Mouse (Mus musculus) kidney, adult 10 weeks (tissue): ENCODE data around the gene Gtf3c3. TPM values are rescaled to one million over a fixed set of nuclear protein-coding genes. Genes with fewer than 3 reads are reported as not detected.

Source experiments
- polyA plus RNA-seq: library from polyadenylated mRNA; stranded (reverse); fragments of 350-450 nt; fragmentation: Illumina TruSeq; extraction: RNeasy Lipid Tissue Mini Kit (QIAGEN cat#74804); gene quantifications from one replicate; pipeline ENCODE4 v1.2.3, GENCODE M21; 2014; ENCODE audit warnings: low read depth, low replicate concordance

The Gtf3c3 gene
- 34.2 TPM for polyA plus RNA-seq

GRCm38 (mm10) chr1:54438340-54439079 lies at the start of gene Gtf3c3:
Gene Gtf3c3, minus strand, starts transcription at chr1:54438971.

Other genes with a start within 250 kb of the Gtf3c3 start
- gene Hecw2, start 243.8 kb downstream of the Gtf3c3 start, polyA plus RNA-seq: 10.1 TPM
- gene Ccdc150, start 188.3 kb downstream of the Gtf3c3 start, polyA plus RNA-seq: not detected
- gene Pgap1, start 118.7 kb upstream of the Gtf3c3 start, polyA plus RNA-seq: 25.2 TPM